In genomic region chr5:100369825-100370459, GRCm38 (mm10) we compare ENCODE assay signal across 8 mouse cellular contexts. TPM values are rescaled to one million over a fixed set of nuclear protein-coding genes. Genes with fewer than 3 reads are reported as not detected.
DNase-seq lines count a peak whose midpoint lies in the region; ATAC-seq and TF ChIP-seq lines count a peak whose summit lies in the region.

No protein-coding gene starts in this region.

- H3K9me3 ChIP-seq in ES-E14 (ENCODE audit: control insufficient read depth, insufficient read depth, low read depth, low read length) = no peaks in the 10 kb centered on the region

- H3K36me3 ChIP-seq in ES-E14 (ENCODE audit: control insufficient read depth, insufficient read depth, low read length, poor library complexity, severe bottlenecking) = peaks cover 37% of the 10 kb centered on the region

- ATAC-seq in frontal cortex, adult (ENCODE audit: low TSS enrichment) = peak; percentile 17; the same call in 1 of the 2 replicates

- in situ Hi-C loops in ES-E14 (cut with MboI; ENCODE audit: low sequenced_read_pairs in 2 of 2, unreplicated experiment in 2 of 2) = no loop called here

- H3K4me3 ChIP-seq in ES-E14 (ENCODE audit: insufficient read depth in 1 of 2, low read depth in 1 of 2, low read length in 2 of 2, poor library complexity in 1 of 2, severe bottlenecking in 1 of 2) = no peak overlapping the region

- DNase-seq in frontal cortex, postnatal 36 days (ENCODE audit: low spot score in 2 of 2) = no peak
- DNase-seq in ES-E14 (ENCODE audit: low read depth, low spot score) = no peak
- DNase-seq in cerebellum, postnatal 25 days = peak; percentile 83 to 92
- DNase-seq in kidney, postnatal 25 days = peak; percentile 84 to 85
- DNase-seq in c-Kit-positive CD71-positive TER-119-positive erythroid progenitor cells, embryonic 14.5 days (ENCODE audit: low spot score) = no peak
- no peak for DNase-seq in retina, postnatal 1 day
- DNase-seq in gastrocnemius, postnatal 10 days = no peak

- H3K9ac ChIP-seq in ES-E14 (ENCODE audit: insufficient read depth, low read depth, low read length, poor library complexity, severe bottlenecking) = no peak overlapping the region

- H3K27ac ChIP-seq in ES-E14 (ENCODE audit: insufficient read depth, low read depth, low read length, poor library complexity, severe bottlenecking) = peak overlapping the region; percentile 41; the same call in 1 of the 2 replicates

- no peaks in the 10 kb centered on the region for H3K4me1 ChIP-seq in ES-E14 (ENCODE audit: control insufficient read depth in 2 of 2, insufficient read depth in 2 of 2, low read length in 2 of 2, poor library complexity in 1 of 2)

TF ChIP-seq in ES-E14, 5 proteins besides CTCF, POLR2A, EP300 and RAD21:
- no peak for TF ChIP-seq HCFC1 (IDR thresholded peaks at IDR 0.05; ENCODE audit: borderline replicate concordance, insufficient read depth, low read length)
- TF ChIP-seq ZC3H11A (IDR thresholded peaks at IDR 0.05; ENCODE audit: borderline replicate concordance, low read depth, low read length) = no peak
- no peak for TF ChIP-seq CHD2 (IDR thresholded peaks at IDR 0.05; ENCODE audit: low read depth, low read length)
- TF ChIP-seq ZNF384 (IDR thresholded peaks at IDR 0.05; ENCODE audit: low read depth, low read length) = no peak
- no peak for TF ChIP-seq MAFK (IDR thresholded peaks at IDR 0.05; ENCODE audit: insufficient read depth, low read depth, low read length)

RNA-seq across cellular contexts. Expression of gene Sec31a, which starts 46.1 kb away (rescaled TPM):
- total RNA-seq in ES-E14 (2012; rRNA removed) = 72.7 and 94.5 TPM in 2 replicates
- 100 to 1,000 TPM in 1 of 2 experiments, 10 to 100 TPM in 1; 95.9 to 124 TPM for total RNA-seq in gastrocnemius, postnatal 10 days (2021)

Comparison
In these comparisons a context has a peak if more than half of its experiments do, and no peak if none do; other contexts are left out.
1. DNase-seq: peak in cerebellum, postnatal 25 days (2 of 2) and kidney, postnatal 25 days (2 of 2); none in frontal cortex, postnatal 36 days (0 of 2), ES-E14 (single experiment), c-Kit-positive CD71-positive TER-119-positive erythroid progenitor cells, embryonic 14.5 days (single experiment), retina, postnatal 1 day (single experiment) and gastrocnemius, postnatal 10 days (single experiment).